18 mouse cellular contexts compared by ENCODE assay signal in genomic region chr8:115089744-115090143, GRCm38 (mm10).
DNase-seq lines count a peak whose midpoint lies in the region; ATAC-seq lines count a peak whose summit lies in the region.
"Had no signal": no experiment of that assay in that cellular context is flagged by ENCODE, and none has a peak within 500 bp of the region (broad histone marks: within the 10 kb centered on the region; RNA-seq: fewer than 3 reads in every experiment).

No protein-coding gene starts in this region.

- DNase-seq in heart, postnatal 25 days (ENCODE audit: low spot score), result no peak
- DNase-seq in CD4-positive, CD25-positive, alpha-beta regulatory T cell, adult 2 months (ENCODE audit: low read depth, low spot score), result peak; percentile 28
- peak; percentile 19 for DNase-seq in lung, postnatal 14 days
- DNase-seq in thymus, postnatal 4 days, result no peak
- no peak for DNase-seq in spleen, postnatal 4 days (ENCODE audit: low spot score in 2 of 2)
- DNase-seq in gastrocnemius, postnatal 36 days, result no peak
- DNase-seq: cerebellum, postnatal 10 days; gastrocnemius, postnatal 14 days; thymus, postnatal 14 days had no signal

- H3K36me3 ChIP-seq in heart, embryonic 13.5 days, result no peaks in the 10 kb centered on the region
- H3K36me3 ChIP-seq in liver, embryonic 12.5 days, result no peaks in the 10 kb centered on the region
- H3K36me3 ChIP-seq: embryonic facial prominence, embryonic 12.5 days; kidney, embryonic 15.5 days; limb, embryonic 13.5 days; midbrain, embryonic 10.5 days had no signal

- peaks cover 3% of the 10 kb centered on the region; the same call in 1 of the 2 replicates for H3K9me3 ChIP-seq in heart, embryonic 13.5 days
- peaks cover 5% of the 10 kb centered on the region; the same call in 1 of the 2 replicates for H3K9me3 ChIP-seq in liver, embryonic 12.5 days (replicated peaks)
- H3K9me3 ChIP-seq: kidney, embryonic 15.5 days; midbrain, embryonic 10.5 days had no signal

- H3K4me2 ChIP-seq in heart, embryonic 13.5 days, result no peak overlapping the region
- H3K4me2 ChIP-seq in liver, embryonic 12.5 days, result no peak overlapping the region
- H3K4me2 ChIP-seq: embryonic facial prominence, embryonic 12.5 days; kidney, embryonic 15.5 days; limb, embryonic 13.5 days had no signal

- H3K4me3 ChIP-seq in heart, embryonic 13.5 days, result no peak overlapping the region
- no peak overlapping the region for H3K4me3 ChIP-seq in liver, embryonic 12.5 days
- H3K4me3 ChIP-seq: embryonic facial prominence, embryonic 12.5 days; kidney, embryonic 15.5 days; limb, embryonic 13.5 days; midbrain, embryonic 10.5 days; myocyte had no signal

- H3K27me3 ChIP-seq in heart, embryonic 13.5 days (replicated peaks), result no peaks in the 10 kb centered on the region
- no peaks in the 10 kb centered on the region for H3K27me3 ChIP-seq in liver, embryonic 12.5 days (replicated peaks)
- H3K27me3 ChIP-seq: embryonic facial prominence, embryonic 12.5 days; kidney, embryonic 15.5 days; Patski had no signal

- no peak for ATAC-seq in heart, embryonic 13.5 days (ENCODE audit: extremely low read depth, insufficient number of reproducible peaks, low FRiP score, low TSS enrichment)
- ATAC-seq in liver, embryonic 12.5 days, result peak; percentile 51
- ATAC-seq: Patski had no signal

- H3K27ac ChIP-seq in heart, embryonic 13.5 days (replicated peaks), result peak overlapping the region; percentile 38; the same call in 1 of the 2 replicates
- H3K27ac ChIP-seq in liver, embryonic 12.5 days, result no peak overlapping the region
- H3K27ac ChIP-seq: embryonic facial prominence, embryonic 12.5 days; kidney, embryonic 15.5 days; limb, embryonic 13.5 days; midbrain, embryonic 10.5 days; stomach, postnatal 0 days had no signal

- peaks cover 12% of the 10 kb centered on the region for H3K4me1 ChIP-seq in heart, embryonic 13.5 days
- H3K4me1 ChIP-seq in liver, embryonic 12.5 days, result no peaks in the 10 kb centered on the region
- H3K4me1 ChIP-seq: embryonic facial prominence, embryonic 12.5 days; limb, embryonic 13.5 days had no signal

- WGBS in heart, embryonic 13.5 days, result 25% methylated on average over 7 of the region's 7 CpGs
- WGBS in liver, embryonic 12.5 days (ENCODE audit: insufficient replicate concordance), result 8% methylated on average over 7 of the region's 7 CpGs

- no peak overlapping the region for H3K9ac ChIP-seq in heart, embryonic 13.5 days
- H3K9ac ChIP-seq in liver, embryonic 12.5 days, result no peak overlapping the region
- H3K9ac ChIP-seq: embryonic facial prominence, embryonic 12.5 days; kidney, embryonic 15.5 days; limb, embryonic 13.5 days had no signal

- intact Hi-C loops in heart, postnatal 25 days (cut with DNase I), result no loop called here
- intact Hi-C loops in gastrocnemius, postnatal 36 days (cut with DNase I), result no loop called here

Comparison
In these comparisons a context has a peak if more than half of its experiments do, and no peak if none do; other contexts are left out.
1. DNase-seq: peak in CD4-positive, CD25-positive, alpha-beta regulatory T cell, adult 2 months (single experiment) and lung, postnatal 14 days (single experiment); none in heart, postnatal 25 days (single experiment), thymus, postnatal 4 days (single experiment), spleen, postnatal 4 days (0 of 2) and gastrocnemius, postnatal 36 days (0 of 2).